In genomic region chr5:86359412-86359985, GRCm38 (mm10) we compare ENCODE assay signal across 34 mouse cellular contexts. TPM values are rescaled to one million over a fixed set of nuclear protein-coding genes. Genes with fewer than 3 reads are reported as not detected.
A peak's percentile ranks its signal among the peaks of the same experiment; 100 is the strongest.
DNase-seq lines count a peak whose midpoint lies in the region; TF ChIP-seq lines count a peak whose summit lies in the region.
"Had no signal": no experiment of that assay in that cellular context is flagged by ENCODE, and none has a peak within 500 bp of the region (broad histone marks: within the 10 kb centered on the region; RNA-seq: fewer than 3 reads in every experiment).

No protein-coding gene starts in this region.

- H3K4me1 ChIP-seq in heart, adult 2 months (ENCODE audit: control insufficient read depth, insufficient read depth, low read length): no peaks in the 10 kb centered on the region
- H3K4me1 ChIP-seq: forebrain, embryonic 13.5 days; heart, embryonic 10.5 days; heart, embryonic 15.5 days; midbrain, embryonic 15.5 days; neural tube, embryonic 13.5 days; stomach, embryonic 15.5 days had no signal

- H3K27me3 ChIP-seq in heart, adult 2 months (ENCODE audit: control insufficient read depth, insufficient read depth, low read length): no peaks in the 10 kb centered on the region
- H3K27me3 ChIP-seq: forebrain, embryonic 13.5 days; heart, embryonic 15.5 days; midbrain, embryonic 15.5 days; neural tube, embryonic 13.5 days; stomach, embryonic 15.5 days had no signal

- TF ChIP-seq POLR2A in heart, adult 2 months (IDR thresholded peaks at IDR 0.05; ENCODE audit: insufficient read depth, low read depth, low read length): no peak

- no peak for TF ChIP-seq EP300 in heart, adult 2 months (IDR thresholded peaks at IDR 0.05; ENCODE audit: insufficient read depth, low read depth, low read length)

- 49% methylated on average over 4 of the region's 4 CpGs for WGBS in heart, adult 2 months

- no peak overlapping the region for H3K27ac ChIP-seq in heart, adult 2 months
- H3K27ac ChIP-seq: forebrain, embryonic 13.5 days; heart, embryonic 10.5 days; heart, embryonic 15.5 days; liver, embryonic 14.5 days; midbrain, embryonic 15.5 days; neural tube, embryonic 13.5 days; stomach, embryonic 15.5 days had no signal

- TF ChIP-seq CTCF in heart, adult 2 months (IDR thresholded peaks at IDR 0.05): no peak

- intact Hi-C loops in heart, adult 2 months (cut with DNase I): no loop called here

- H3K79me2 ChIP-seq in heart, adult 2 months (replicated peaks; ENCODE audit: control insufficient read depth, insufficient read depth, low read length): no peaks in the 10 kb centered on the region

- H3K4me3 ChIP-seq in heart, adult 2 months: no peak overlapping the region
- H3K4me3 ChIP-seq: forebrain, embryonic 13.5 days; heart, embryonic 10.5 days; heart, embryonic 15.5 days; midbrain, embryonic 15.5 days; myocyte; neural tube, embryonic 13.5 days; stomach, embryonic 15.5 days had no signal

- no peaks in the 10 kb centered on the region for H3K36me3 ChIP-seq in heart, adult 2 months (ENCODE audit: control insufficient read depth, insufficient read depth, low read length)
- H3K36me3 ChIP-seq: heart, embryonic 10.5 days; heart, embryonic 15.5 days; midbrain, embryonic 15.5 days; neural tube, embryonic 13.5 days; stomach, embryonic 15.5 days had no signal

- DNase-seq in Muller cell, postnatal 12 days (ENCODE audit: inconsistent ontology term): peak; percentile 90
- peak; percentile 83 for DNase-seq in brain, adult 2 months (ENCODE audit: low read depth, low spot score)
- peak; percentile 12 for DNase-seq in cerebellum, adult 8-10 months
- DNase-seq in cerebellum, postnatal 25 days: peak; percentile 9 to 13
- no peak for DNase-seq in heart, adult 2 months
- no peak for DNase-seq in adrenal gland, adult (ENCODE audit: inconsistent age in 2 of 2, low spot score in 1 of 2)
- DNase-seq in kidney, adult 18-20 months: no peak
- DNase-seq in lung, postnatal 25 days (ENCODE audit: low spot score): no peak
- DNase-seq: adrenal gland, postnatal 14 days; B cell, adult 2 months; gastrocnemius, postnatal 10 days; kidney, adult 9 months; kidney, postnatal 10 days; layer of hippocampus, adult 9-11 months; liver; lung, adult 2 months; lung, postnatal 10 days; right cerebral cortex, adult 18-20 months; thymus, postnatal 14 days had no signal

- H3K9ac ChIP-seq in heart, adult 2 months (ENCODE audit: low read depth, low read length): no peak overlapping the region
- H3K9ac ChIP-seq: forebrain, embryonic 13.5 days; heart, embryonic 15.5 days; liver, embryonic 14.5 days; midbrain, embryonic 15.5 days; neural tube, embryonic 13.5 days; stomach, embryonic 15.5 days had no signal

RNA-seq across cellular contexts. Expression of gene Tmprss11d, which starts 13.7 kb away (rescaled TPM):
- total RNA-seq in heart, adult 2 months (2021): not detected
- not detected in 2 replicates for polyA plus RNA-seq in heart, adult 2 months (2012; rRNA removed)
- total RNA-seq: adrenal gland, postnatal 14 days; gastrocnemius, postnatal 10 days; heart, postnatal 25 days; left cerebral cortex, adult 18-20 months; left cerebral cortex, postnatal 14 days had no signal
- polyA plus RNA-seq: cortical plate, adult 2 months; forebrain, embryonic 13.5 days; gonadal fat pad, adult 2 months; heart, embryonic 10.5 days; heart, embryonic 15.5 days; intestine, embryonic 16.5 days; liver, embryonic 14.5 days; midbrain, embryonic 15.5 days; myocyte; neural tube, embryonic 13.5 days; urinary bladder, adult 2 months had no signal

Comparison
In these comparisons a context has a peak if more than half of its experiments do, and no peak if none do; other contexts are left out.
1. DNase-seq: peak in Muller cell, postnatal 12 days (single experiment), brain, adult 2 months (single experiment), cerebellum, adult 8-10 months (single experiment) and cerebellum, postnatal 25 days (2 of 2); none in heart, adult 2 months (0 of 2), adrenal gland, adult (0 of 2), kidney, adult 18-20 months (single experiment) and lung, postnatal 25 days (single experiment).